Mouse (Mus musculus): Measurements from ENCODE around the gene Pak2.

Pak2 gene

GRCm38 (mm10) chr16:32002509-32003477 is 76.3 kb downstream of the Pak2 start, which contains the start of gene Senp5:
Gene Senp5 (minus strand): TSS chr16:32003287.
- peak; percentile 99 for DNase-seq (ENCODE audit: low read depth, low spot score)

DNA sequence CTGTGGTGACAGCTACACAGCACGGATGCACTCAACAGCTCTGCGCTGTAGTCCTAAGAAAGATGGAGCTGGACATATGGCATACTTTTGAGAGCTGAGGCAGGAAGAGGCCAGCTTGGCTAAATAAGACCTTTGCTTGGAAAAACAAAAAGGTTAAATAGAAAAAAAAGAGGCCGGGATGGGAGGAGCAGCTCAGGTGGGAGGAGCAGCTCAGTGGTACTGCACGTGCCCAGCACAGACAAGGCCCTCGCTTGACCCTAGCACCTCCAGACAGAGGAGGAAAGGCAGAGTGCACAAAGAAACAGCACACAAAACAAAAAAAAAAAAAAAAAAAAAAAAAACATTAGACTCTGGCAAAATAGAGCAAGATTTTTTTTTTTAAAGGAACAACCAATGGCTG is 82.8 kb downstream of the Pak2 start:
- no peak for DNase-seq (ENCODE audit: low read depth, low spot score)

DNA sequence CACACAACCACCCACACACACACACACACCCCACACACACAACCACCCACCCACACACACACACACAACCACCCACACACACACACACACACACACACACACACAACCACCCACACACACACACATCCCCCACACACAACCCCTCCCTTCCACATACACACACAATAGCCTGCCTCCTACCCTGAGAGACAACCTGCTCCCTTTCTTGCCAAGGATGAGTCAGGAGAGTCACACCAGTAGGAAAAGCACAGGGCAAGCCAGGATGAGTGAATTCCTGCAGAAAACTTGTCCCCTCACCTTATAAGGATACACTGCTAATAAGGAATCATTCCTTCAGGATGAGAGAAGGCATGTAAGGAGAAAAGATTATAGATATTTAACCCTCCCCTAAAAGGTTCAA is 85.2 kb downstream of the Pak2 start:
- DNase-seq (ENCODE audit: low read depth, low spot score): peak; percentile 43

- DNase-seq (ENCODE audit: low read depth, low spot score): no peak
These were observed 85.9 kb downstream of the Pak2 start for GRCm38 (mm10) chr16:31993195-31993594.

- no peak for DNase-seq (ENCODE audit: low read depth, low spot score)
These were observed 87.1 kb downstream of the Pak2 start for GRCm38 (mm10) chr16:31992039-31992438.

DNA sequence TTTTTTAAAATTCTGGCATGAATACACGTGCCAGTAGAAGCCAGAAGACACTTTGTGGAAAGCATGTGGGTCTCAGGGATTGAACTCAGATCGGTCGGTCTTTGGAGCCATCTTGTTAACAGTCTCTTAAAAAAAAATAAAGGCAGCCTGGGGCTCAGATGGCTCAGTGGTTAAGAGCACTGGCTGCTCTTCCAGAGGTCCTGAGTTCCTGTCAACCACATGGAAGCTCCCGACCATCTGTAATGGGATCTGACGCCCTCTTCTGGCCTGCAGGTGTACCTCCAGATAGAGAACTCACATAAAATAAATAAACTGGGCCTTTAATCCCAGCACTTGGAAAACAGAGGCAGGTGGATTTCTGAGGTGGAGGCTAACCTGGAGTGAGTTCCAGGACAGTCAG is 98.2 kb downstream of the Pak2 start:
- DNase-seq (ENCODE audit: low read depth, low spot score): no peak

- no peak for DNase-seq (ENCODE audit: low read depth, low spot score)
These were observed 99.6 kb downstream of the Pak2 start for GRCm38 (mm10) chr16:31979501-31979900.

DNA sequence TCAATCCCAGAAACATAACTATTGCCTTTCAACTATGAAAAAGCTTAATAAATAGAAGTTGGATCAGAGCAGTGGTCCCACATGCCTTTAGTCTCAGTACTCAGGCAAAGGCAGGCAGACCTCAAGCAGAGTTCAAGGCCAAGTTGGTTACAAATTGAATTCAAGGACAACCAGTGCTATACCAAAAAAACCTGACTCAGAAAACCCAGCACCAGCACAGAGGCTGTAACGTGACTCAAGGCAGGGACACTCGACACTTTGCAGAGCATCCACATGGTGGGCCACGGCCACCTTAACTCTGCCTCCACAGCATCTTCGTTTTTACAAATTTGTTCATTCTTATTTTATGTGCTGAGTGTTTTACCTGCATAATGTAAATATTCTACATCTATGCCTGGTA is 103.9 kb downstream of the Pak2 start:
- DNase-seq (ENCODE audit: low read depth, low spot score): no peak

Measured in brain, adult 2 months (tissue).